Mouse (Mus musculus) neutrophil, adult 65 days (primary cell): Measurements from ENCODE around the gene Bcam. TPM values are rescaled to one million over a fixed set of nuclear protein-coding genes. Genes with fewer than 3 reads are reported as not detected.

Source experiments
- total RNA-seq: library from RNA; stranded (reverse); gene quantifications from 2 replicates; pipeline ENCODE4 v1.2.4, GENCODE M21; 2023

The Bcam gene
- not detected in 2 replicates for total RNA-seq

DNA sequence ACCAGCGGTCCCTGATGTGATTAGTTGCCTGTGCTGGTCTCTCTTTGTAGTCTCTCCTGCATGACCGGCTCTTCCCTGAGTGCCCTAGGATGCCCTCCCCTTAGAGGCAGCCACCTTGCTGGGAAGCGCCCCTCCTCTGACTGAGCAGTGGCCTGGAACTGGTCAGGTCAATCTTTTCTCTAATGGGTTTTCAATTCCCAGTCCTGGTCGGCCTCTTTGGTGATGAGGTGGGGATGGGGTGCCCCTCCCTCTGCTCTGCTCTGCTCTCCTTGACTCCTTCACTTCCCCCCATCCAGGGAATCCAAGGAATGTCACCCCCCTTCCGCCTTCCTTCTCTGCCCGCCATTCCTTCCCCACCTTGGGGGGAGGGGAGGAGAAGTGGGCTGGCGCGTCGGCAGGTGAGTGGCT lies at the start of gene Bcam:
TSS of gene Bcam (minus strand) at position 33 of the 408 bp plus-strand sequence.

DNA sequence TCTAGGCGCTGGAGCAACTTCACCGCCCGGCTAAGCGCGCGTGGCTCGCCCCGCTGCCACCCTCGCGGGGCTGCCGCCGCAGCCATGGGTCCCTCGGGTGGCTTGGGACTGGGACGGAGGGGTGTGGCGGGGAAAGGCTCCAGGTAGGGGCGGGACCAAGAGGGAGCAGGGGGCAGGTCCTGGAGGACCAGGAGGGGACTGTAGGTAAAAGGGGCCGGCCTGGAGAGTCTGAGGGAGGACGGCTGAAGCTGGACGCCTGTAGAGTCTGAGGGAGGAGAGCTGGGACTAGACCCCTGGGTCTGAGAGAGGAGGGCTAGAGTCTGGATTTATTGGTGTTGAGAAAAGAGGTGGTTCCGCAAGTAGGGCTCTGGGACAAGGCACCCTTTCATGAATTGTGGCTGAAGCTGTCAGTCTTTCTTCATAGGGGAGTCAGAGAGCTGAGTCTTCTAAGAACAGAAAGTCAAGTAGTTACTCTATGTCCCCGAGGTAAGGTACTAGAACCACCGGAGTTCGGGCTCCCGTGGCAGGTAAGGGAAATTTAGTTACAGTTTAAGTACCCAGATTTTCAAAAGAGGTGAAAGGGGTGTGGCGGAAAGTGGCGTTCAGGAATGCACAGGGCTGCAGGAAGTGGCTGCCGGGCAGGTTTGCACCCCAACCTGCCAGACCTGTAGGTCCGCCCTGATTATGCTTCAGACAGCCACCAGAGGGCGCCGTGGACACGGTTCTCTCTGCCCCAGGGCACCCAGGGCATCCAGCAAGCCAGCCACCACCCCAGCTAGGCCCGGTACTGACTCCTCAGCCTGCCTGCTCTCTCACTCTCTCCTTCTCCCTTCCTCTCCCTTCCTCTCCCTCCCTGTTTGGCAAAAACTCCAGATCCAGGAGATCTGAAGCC lies 26.1 kb upstream of the Bcam start, which contains the start of gene Cblc:
TSS of gene Cblc (minus strand) at position 113 of the 892 bp plus-strand sequence.

DNA sequence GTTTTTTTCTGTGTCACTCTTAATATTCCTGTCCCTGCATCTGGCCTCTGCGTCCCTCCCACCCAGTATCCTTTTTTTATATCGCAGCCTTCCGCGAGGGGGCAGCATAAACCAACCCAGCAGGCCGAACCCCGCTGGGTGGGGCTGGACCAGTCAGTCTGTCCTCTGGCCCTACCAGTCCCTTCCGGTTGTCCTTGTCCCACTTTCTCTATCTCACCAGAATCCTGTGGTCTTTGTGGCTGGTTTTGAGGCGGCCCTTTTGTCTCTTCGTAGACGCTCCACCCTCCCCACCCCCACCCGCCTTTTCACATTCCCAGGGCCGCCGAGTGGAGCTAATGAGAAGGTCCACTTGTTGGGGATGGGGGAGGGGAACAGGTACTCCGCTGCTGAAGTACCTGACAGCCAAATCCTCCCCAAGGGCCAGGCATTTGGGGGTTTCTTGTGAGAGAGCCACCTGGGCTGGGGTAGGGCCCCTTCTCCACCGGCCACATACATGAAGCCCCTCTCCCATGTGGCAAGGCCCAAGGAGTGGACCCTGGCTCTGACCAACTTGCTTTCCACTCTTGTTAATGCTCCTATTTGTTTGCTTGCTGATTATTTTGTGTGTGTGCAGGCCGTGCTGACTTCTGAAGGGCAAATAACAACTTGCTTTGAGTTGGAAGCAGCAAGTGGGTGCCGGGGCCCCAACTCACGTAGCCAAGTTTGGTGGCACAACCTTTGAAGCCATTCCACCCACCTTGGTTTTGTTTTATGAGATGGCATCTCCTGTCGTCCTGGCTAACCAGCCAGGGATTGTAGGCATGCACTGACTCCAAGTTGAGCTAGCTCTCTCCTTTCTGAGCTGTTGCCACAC lies 20.4 kb downstream of the Bcam start, which contains the start of gene Nectin2:
TSS of gene Nectin2 (minus strand) at position 267 of the 853 bp plus-strand sequence.

DNA sequence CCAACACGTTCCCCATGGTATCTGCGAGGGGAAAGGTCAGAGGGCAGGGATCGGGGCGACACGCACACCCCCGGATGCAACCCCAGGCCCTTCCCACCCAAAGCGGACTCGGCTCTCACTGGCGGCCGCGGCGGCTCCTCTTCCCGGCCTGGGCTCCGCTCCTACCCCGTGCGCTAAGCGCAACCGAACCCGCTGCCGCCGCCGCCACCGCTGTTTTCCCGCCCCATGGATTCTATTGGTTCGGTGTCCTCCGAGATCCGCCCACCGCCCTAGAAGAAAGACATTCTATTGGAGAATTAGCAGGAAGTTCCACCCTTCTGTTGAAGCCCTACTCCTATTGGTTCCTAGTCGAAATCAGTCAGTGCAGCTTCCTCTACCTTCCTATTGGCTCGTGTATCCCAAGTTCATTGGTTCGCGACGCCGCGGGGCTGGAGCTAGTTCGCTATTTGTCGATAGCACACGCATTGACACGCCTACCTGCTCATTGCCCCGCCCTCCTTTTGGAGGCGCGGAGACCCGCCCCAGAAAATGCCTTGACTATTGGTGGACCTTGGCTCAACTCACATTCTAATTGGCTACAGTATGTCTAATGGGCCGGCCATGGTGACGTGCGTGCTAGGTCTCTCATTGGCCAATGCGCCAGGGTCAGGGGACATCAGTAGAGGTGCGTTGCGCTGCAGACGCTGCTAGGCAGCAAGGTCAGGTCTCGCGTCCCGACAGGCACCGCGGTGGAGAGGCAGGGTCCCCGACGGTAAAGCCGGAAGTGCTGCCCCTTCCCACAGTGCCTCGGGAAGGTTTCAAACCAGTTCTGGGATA lies 55.4 kb downstream of the Bcam start, which contains the start of gene Tomm40:
TSS of gene Tomm40 (minus strand) at position 200 of the 816 bp plus-strand sequence.

Other genes starting within 250 kb of the Bcam start
- 36.2 and 46.8 TPM in 2 replicates for gene Ppp1r37, start 207.9 kb downstream of the Bcam start, total RNA-seq
- gene Zfp296, start 193.7 kb downstream of the Bcam start, total RNA-seq: 2.4 and 2.6 TPM in 2 replicates
- gene Gemin7, start 193.4 kb downstream of the Bcam start, total RNA-seq: 43.7 and 47.4 TPM in 2 replicates
- gene Clasrp, start 166.5 kb downstream of the Bcam start, total RNA-seq: 42.9 and 53.0 TPM in 2 replicates
- gene Relb, start 141.6 kb downstream of the Bcam start, total RNA-seq: 36.5 and 42.9 TPM in 2 replicates
- gene Clptm1, start 106.0 kb downstream of the Bcam start, total RNA-seq: 48.4 and 60.5 TPM in 2 replicates
- gene Apoc2, start 93.1 kb downstream of the Bcam start, total RNA-seq: 25.3 and 48.0 TPM in 2 replicates
- gene Gm44805, start 89.6 kb downstream of the Bcam start, total RNA-seq: not detected in 2 replicates
- not detected in 2 replicates for gene Apoc4, start 89.5 kb downstream of the Bcam start, total RNA-seq
- gene Apoc1, start 78.4 kb downstream of the Bcam start, total RNA-seq: 2.2 TPM in 1 of 2 replicates, not detected in the other
- 21.5 and 32.6 TPM in 2 replicates for gene Apoe, start 71.8 kb downstream of the Bcam start, total RNA-seq
- gene Tomm40, start 55.6 kb downstream of the Bcam start, total RNA-seq: 20.8 and 22.1 TPM in 2 replicates
- 0.38 TPM in 1 of 2 replicates, not detected in the other for gene Nectin2, start 20.5 kb downstream of the Bcam start, total RNA-seq
- 0.39 TPM in 1 of 2 replicates, not detected in the other for gene Cblc, start 25.8 kb upstream of the Bcam start, total RNA-seq
- gene Bcl3, start 51.8 kb upstream of the Bcam start, total RNA-seq: 39.2 and 44.6 TPM in 2 replicates
- 0.47 TPM in 1 of 2 replicates, not detected in the other for gene Gm19345, start 81.0 kb upstream of the Bcam start, total RNA-seq
- gene Ceacam16, start 90.3 kb upstream of the Bcam start, total RNA-seq: 3.0 and 3.9 TPM in 2 replicates
- gene Ceacam19, start 116.9 kb upstream of the Bcam start, total RNA-seq: 0.23 TPM in 1 of 2 replicates, not detected in the other
- 6.7 and 9.0 TPM in 2 replicates for gene Pvr, start 150.1 kb upstream of the Bcam start, total RNA-seq
- gene Igsf23, start 179.7 kb upstream of the Bcam start, total RNA-seq: not detected in 2 replicates
- gene Ceacam20, start 194.4 kb upstream of the Bcam start, total RNA-seq: not detected in 2 replicates
- not detected in 2 replicates for gene Nlrp9b, start 220.4 kb upstream of the Bcam start, total RNA-seq